Mouse (Mus musculus) gonadal fat pad, adult 2 months (tissue): Measurements from ENCODE around the gene Gimap8. TPM values are rescaled to one million over a fixed set of nuclear protein-coding genes. Genes with fewer than 3 reads are reported as not detected.
"Not testable (repeated sequence)": the region's sequence is repeated elsewhere in the genome, so short reads cannot be mapped to it uniquely, and the experiment has no call there.

Experiments
- DNase-seq: peaks from one replicate; pipeline ENCODE4 v3.0.0-alpha.2; 2012; ENCODE audit warnings: low read depth
- polyA plus RNA-seq: library from polyadenylated mRNA; depleted of rRNA; stranded (reverse); fragments of >200 nt; gene quantifications from 2 replicates; pipeline ENCODE4 v1.2.3, GENCODE M21; 2012

The Gimap8 gene
- polyA plus RNA-seq, 1 experiment, result 4.5 TPM

DNA sequence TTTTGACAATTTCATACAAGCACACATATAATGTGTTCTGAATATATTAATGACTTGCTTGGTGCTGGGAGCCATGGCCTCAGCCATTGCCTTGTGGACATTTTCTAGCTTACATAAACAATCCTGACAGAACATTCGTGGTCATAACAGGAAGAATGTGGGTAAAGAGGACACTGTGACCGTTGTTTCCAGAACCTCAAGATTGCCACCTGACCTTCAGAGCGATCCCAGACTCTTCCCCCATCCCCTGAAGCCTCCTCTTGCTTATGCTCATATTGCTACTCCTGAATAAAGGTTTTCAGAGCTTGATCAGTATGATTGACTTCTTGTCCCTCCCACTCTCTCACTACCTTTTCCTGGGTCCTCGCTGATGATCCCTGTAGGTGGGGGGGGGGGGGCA lies 31.4 kb downstream of the Gimap8 start:
- no peak for DNase-seq

DNA sequence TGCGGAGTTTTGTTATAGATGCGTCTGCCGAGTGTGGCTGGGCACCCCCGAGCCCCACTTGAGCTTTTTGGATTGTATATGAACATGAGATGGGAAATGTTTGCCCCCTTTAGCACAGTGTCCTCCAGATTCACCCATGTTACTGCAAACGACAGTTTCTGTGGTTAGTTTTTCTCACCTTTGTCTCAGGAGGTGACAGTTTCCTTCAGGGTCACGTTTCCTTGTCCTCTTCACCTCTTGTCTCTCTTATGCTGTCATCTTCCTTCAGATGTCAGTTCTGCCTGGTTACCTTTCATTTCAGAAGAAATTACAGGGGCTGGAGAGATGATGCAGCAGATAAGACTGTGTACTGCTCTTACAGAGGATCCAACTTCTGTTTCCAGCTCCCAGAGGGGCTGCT lies 32.7 kb downstream of the Gimap8 start:
- no peak for DNase-seq

DNA sequence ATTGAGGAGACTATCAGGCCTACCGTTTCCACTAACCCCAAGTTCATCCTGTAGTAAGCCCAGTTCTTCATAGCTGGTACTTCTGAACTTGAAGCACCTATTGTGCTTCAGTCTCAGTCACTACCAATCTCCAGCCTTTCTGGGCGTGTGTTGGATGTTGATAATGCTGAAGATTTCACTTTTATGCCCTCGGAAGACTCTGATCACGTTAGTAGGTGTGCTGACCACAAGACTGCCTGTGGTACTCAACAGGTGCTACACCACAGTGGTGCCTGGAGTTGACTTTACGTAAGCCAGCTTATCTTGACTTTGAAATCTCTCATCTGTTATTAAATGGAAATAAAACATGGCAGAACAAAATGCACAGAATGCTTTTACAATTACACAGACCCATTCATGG lies 33.4 kb downstream of the Gimap8 start:
- no peak for DNase-seq

DNA sequence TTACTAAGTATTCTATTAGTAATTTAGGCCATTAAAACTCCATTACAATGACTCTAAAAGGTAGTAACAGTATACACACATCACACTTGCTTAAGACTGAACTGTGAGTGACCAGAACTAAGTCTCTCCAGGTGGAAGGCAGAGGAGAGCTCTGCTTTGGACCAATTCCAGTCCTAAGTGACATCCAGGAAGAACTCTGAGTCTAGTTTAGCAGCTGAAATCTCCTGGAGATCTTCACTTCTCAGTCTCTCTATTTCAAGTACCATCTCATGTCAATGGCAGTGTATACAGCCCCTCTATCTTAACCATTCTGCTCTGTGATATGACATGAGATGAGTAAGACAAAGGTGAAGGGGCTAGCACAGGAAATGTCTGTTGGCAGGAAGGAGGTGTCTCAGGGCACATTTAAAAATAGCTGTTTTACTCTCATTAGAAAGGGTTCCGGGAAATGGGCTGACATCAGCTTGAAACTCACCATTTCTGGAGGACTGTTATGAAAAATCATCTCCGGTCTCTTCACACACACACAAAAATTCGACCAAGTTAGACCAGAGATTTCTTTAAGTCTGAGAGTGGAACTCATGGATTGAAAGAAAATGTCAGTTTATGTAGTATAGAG lies 34.5 kb downstream of the Gimap8 start:
- no peak for DNase-seq

DNA sequence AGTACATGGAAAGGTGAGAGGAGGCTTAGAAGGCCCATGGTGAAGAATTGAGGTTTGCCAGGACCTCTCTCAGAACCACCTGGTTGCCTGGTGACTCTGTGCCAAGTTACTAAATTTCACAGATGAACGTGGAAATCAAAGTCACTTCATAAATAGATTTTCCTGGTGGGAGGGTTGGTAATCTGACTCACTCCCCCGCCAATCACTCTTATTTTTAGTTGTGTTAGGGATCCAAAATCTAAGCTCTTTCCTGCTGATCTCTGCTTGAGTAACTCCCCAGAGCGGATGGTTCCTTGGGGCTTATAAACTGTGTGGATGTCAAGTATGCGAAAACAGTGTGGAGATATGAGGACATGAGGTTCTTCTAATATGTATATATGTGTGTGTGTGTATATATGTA lies 35.2 kb downstream of the Gimap8 start:
- no peak for DNase-seq

DNA sequence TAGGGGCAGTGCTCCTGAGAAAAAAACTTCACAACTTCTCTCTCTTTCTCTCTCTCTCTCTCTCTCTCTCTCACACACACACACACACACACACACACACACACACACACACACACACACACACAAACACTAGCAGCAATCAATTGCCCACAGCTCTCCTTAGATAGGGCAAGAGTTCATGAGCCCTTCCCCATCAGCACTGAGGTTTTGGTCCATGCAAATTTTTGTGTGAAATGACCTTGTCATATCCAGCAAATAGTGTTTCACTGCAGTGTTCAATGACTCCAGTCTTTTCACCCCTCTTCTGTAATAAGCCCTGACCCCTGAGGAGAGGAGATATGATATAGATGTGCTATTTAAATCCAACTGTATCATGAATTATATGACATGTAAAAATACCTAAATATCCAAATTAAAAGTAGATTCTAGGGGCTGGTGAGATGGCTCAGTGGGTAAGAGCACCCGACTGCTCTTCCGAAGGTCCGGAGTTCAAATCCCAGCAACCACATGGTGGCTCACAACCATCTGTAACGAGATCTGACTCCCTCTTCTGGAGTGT lies 36.3 kb downstream of the Gimap8 start:
- DNase-seq, result not testable (repeated sequence)

DNA sequence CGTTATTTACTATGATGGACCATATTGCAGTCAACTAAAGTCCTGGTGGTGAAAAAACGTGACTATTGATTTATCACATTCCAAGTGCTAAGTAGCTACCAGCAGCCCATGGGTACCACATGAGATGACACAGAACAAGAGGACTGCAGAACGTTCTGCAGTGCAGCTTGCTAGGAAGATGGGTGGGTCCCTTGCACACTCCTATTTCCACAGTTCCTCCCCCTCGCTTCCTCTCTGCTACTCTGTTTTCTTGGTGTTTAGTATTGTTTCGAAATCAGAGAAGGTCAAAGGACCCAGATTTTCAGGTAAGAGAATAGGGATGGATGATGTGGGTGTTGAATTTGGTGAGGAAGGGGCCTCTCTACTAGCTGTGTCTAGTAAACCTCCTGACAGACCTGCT lies 37.3 kb downstream of the Gimap8 start, which contains the start of gene Gimap4:
Gene Gimap4, plus strand, starts transcription at position 231 of the 400 bp plus-strand sequence.
- DNase-seq, result no peak

DNA sequence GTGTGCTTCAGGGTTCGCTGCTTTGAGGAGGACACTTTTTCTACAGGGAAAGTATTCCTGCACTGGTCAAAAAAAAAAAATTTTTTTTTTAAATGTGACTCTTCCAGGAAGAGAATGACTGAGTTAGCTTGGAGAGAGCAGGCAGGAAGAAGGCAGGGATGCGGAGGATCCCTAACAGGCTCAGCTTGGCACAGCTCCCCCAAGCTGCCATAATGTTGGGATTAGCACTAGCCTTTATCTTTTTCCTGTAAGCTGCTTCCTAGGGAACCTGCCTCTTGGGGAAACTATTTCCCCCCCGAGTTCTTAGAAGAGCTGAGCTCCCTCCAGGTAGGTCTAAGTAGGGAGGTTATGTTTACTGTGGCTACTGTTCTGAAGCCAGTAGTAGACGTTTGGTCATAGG lies 37.8 kb downstream of the Gimap8 start:
- no peak for DNase-seq

DNA sequence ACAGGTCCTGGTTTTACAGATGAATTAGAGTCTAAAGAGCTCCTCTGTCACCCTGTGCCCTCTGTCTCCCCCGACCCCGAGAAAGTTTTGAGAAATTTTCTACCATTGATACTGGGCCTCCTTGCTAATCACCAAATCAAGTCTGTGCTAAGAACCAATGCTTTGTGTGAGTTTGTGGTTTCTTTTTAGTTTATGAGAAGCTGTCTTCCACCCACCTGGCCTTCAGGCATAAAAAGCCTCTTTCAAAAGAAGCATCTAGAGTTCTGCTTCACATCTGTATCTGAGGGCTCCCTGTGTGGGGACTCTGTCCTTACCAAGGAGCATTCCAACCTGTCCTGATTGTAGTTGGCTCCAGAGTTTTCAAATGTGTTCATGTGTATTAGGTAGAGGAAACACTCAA lies 38.2 kb downstream of the Gimap8 start:
- no peak for DNase-seq

DNA sequence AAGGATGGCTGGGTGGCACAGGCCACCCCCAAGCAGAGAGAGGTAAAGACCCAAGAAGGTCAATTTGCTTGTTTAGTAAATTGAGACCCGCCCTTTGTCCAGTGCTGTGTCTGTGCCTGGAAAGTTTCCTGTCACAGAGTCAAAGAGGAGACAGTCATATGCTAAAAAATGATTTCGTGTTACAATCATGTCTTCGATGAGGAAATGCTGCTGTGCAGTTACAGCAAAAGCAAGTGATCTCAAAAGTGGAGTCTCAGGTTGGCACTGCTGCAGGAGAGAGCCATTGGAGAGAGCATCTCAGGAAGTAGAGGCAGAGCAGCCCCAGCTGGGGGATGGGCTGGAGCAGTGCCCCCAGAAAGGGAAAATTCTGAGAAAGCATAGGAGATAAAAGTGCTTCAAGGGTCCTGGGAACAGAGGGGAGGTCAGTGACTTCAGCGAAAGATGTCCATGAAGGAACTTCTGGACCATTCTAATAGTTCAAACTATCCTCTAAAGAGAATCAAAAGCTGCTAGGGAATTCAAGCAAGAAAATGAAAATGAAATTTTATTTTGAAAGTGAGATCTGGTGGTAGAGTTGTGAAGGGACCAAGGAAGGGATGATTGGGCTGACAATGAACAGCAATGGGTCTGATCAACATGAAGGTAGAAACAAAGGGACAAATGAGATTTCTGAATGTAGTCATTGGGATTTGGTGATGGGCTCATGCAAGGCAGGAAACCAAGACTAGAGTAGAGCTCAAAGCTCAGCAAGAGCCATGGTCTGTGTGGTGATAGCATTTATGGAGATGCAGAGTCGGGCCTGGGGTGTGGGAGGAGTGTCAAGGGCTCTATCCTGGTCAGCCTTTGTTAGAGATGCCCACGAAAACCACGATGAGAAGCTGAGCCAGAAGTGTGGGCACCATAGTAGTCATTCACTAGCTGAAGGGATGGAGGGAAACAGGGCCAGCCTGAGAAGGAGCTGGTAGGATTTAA lies 38.9 kb downstream of the Gimap8 start:
- no peak for DNase-seq

DNA sequence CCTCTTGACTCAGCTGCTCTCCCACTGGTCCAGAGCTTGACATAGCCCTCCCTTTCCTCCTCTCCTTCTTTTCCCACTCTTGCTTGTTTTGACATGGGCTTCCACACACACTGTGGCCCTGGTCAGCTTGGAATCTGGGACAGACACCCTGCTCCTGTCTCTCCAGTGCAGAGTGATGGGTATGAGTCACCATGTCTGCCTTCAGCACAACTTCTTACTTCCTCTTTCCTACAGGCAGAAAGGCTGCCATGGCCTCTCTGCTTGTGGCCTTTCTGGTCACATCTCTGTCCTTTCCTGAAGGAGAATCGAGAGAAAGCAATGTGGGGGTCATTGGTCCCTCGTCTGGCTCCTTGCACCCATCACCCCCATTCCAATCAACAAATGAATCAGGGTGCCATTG lies 40.0 kb downstream of the Gimap8 start:
- DNase-seq, result no peak

DNA sequence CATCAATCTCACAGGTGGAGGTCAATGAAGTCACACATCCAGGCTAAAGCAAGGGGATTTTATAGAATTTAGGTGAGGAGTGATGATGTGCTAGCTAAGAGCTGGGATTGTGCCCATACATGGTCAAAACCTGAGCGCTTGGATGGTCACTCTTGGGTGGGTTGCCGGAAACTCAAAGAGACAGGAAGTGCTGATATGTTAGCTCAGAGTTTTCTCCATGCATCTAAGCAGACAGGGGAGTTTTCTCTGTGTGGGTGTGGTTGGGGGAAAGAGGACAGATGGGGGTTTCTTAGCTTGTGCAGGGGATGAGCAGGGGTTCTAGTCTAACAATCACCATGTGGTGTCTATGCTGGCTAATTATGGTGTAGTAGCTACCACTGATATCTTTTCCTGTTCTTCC lies 42.3 kb downstream of the Gimap8 start:
- DNase-seq, result no peak

DNA sequence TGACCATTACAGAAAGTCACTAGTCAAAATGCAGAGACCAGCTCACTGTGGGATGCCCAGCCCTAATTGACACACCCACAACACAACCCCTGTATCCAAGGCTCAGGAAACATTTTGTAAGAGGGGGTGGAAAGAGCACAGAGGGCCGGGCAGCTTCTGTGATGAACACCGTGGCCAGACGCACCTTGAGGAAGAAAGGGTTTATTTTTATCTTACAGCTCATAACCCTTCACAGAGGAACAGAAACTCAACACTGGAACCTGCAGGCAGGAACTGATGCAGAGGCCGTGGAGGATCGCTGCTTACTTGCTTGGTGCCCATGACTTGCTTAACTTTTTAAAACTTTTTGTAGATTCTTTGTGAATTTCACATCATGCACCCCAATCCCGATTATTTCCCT lies 45.9 kb downstream of the Gimap8 start:
- DNase-seq, result no peak

DNA sequence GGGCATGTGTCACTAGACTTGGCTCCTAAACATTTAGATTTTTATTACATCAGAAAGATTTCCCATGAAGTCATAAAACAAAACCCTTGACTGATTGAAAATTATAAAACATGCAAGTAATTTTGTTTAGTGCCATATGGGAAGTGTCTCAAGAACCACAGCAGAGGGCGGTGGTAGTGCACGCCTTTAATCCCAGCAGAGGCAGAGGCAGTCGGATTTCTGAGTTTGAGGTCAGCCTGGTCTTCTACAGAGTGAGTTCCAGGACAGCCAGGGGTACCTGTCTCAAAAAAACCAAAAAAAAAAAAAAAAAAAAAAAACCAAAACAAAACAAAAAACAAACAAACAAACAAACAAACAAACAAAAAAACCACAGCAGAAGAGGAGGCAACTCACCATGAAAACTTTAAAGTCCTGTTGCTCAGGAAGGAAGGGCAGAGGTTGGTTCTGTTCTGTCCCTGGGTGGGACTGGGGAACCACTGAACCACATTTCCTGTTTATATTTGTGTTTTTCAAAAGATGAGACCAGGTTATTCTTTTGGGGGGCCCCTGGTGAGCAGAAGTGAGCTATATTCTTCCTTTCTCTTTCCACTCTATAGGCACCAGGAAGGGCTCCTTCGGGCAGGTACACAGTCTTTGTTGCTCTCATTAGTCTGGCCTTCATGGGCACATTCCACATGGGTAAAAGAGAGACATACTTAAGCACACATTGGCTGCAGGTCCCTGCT lies 50.0 kb downstream of the Gimap8 start:
- DNase-seq, result no peak

DNA sequence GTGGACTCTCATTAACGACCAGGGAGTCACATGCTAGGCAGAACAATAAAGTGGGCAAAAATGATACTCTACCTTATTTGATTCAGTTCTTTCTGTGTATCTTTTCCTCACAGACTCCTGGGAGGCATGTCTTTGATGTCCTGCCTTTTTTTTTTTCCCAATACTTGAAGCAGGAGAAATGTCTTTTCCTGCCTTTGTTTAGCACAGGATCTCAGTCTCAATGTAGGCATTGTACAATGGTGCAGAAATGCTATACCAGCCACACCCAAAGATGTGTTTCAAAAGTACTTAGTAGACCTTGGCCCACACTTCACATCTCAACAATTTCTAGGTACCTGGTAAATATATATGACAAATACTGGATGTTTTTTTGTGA lies 50.5 kb downstream of the Gimap8 start:
- DNase-seq, result no peak

DNA sequence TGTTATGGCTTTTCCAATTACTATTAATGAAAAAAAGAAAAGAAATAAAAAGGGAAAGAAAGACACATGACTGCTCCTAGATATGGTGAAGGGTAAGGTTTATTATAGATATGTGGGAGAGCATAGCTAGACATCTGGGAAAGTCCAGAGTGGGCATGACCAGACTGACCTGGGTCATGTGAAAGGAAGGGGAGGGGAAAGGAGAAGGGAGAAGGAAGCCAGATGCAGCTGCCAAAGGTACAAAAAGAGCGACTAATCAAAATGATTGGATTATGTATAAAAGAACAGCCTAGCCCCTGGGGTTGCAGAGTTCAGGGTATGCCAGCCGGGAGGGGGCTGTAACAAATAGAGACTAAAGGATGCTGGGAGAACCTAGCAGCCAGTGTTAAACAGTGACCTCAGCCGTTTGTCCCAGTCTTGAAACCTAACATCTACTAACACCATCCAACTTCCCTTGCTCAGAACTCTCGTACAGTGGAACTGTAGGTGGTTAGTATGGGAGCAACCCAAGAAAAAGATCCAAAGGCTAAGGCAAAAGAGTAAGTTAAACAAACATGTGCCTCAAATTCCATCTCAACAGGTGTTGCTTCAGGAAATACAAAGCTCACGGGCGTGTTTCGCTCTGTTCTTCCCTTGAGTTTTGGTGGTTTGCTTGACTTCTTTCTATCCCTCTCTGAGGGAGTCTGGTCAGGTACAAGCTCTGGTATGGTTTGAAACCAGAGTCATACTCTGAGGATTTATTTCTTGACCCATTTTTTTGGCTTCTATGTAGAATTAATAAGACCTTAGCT lies 51.2 kb downstream of the Gimap8 start:
- DNase-seq, result no peak

DNA sequence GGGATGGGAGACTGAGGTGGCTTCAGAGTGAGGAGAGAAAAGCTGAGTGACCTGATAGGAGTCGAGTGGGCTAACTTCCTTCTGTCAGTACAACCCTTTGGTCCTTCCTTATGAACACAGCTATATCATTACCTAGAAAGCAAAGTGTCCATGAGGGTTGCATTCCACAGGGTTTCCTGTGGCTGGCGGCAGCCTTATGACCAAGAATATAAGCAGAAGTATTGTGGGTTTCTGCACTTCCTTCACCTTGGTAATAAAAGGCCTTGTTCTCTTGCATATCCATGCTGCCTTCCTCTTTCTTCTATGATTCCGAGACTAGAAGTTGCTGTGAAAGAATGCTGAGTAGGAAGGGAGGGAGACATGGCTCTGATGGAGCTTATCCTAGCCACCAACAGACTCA lies 51.9 kb downstream of the Gimap8 start:
- DNase-seq, result no peak

DNA sequence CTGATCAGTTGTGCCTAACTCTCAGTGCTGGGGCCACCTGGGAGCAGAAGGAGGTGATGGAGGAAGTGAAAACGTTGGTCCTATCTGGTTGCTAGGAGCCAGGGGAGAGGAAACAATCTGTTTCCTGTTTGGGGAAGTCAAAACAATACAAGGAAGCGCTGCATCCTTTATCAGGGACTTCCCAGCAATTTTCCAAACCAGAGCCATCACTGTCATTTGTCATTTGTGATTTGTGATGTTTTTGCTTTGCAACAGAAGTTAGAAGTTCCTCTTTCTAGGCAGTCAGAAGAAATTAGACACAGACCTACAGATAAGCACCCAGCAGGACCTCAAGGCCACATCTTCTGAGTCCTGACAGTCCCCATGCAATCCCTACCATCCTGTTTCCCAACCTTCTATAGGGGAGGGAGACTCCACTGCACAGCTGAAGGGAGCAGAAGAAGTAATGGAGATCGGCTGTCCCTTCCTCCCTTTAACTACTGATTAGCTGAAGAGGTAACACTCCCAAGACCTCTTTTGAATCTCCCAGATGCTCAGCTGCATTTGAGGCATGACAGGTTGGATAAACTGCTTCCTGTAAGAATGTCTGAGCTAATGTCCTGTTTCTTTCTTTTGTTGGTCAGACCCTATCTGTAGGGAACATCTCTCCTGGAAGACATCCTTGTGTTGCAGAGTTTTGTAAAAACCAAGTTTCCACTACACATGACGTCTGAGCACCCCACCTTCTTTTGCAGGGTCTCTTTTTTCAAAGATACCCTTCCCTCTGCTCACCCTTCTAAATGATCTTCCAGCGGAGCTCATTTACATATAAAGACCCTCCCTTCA lies 53.4 kb downstream of the Gimap8 start:
- no peak for DNase-seq

DNA sequence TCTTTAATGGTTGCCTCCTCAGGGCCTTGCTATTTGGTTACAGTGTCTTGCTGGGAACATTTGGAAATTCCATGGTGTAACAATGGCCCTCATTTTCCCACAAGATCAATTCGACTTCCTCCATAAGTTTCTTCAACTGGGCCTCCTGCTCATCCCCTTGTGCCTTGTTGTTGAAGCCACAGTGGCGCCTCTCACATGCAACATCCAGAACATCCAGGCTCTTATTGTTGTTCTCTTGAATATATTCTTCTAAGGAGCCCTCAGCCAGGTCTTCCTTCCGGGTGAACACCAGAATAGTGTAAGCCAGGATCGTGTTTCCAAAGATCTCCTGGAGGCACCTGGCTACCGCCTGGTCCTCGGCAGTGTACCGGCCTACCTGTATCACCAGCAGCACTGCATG lies 55.1 kb downstream of the Gimap8 start:
- DNase-seq, result no peak

DNA sequence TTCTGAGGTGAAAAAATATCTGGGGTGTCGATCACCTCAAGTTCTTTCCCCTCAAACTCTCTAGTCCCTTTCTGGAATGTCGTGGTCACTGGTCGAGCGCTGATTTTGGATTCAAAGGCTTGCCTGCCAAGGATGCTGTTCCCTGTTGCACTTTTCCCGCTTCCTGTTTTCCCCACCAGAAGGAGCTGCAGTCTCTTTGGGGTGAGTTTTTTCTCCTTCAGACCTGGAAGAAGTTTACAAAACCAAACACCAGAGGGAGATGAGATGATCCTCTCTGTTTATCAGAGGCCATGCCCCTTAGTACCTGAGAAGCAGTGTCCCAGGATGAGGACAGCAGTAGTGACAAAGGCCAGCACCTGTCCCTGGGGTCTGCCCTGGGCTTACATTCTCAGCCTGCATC lies 55.6 kb downstream of the Gimap8 start:
- no peak for DNase-seq

DNA sequence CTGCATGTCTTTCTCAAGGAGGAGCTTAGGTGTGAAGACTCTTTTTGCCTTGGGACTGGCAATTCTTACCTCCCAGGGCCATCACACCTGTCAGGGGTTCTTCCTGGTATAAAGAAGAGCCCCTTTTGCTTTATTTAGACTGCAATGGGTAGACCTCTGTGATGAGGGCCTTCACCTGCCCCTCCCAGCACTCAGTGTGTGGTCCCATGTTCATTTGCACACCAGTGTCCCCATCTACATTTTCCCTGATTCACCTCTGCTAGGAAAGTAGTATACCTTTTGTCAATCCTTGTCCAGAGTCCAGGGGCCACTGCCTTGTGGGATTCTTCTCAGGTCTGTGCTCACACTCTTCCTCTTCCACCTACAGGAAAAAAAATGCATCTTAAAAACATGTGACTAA lies 57.1 kb downstream of the Gimap8 start:
- DNase-seq, result no peak
